Mouse (Mus musculus): ENCODE results near the gene Tmem132a.

- TF ChIP-seq CTCF (conservative IDR thresholded peaks at IDR 0.05 in 1 of 2, IDR thresholded peaks at IDR 0.05 in 1 of 2; ENCODE audit: low read depth in 2 of 2, low read length in 2 of 2) (no peak), USF2 (conservative IDR thresholded peaks at IDR 0.05; ENCODE audit: low read depth, low read length) (no peak), MEF2A (IDR thresholded peaks at IDR 0.05; ENCODE audit: borderline replicate concordance, low read depth, low read length) (no peak), POLR2A (IDR thresholded peaks at IDR 0.05; ENCODE audit: low read depth, low read length) (no peak), SIN3A (IDR thresholded peaks at IDR 0.05; ENCODE audit: low read length) (no peak), RAD21 (IDR thresholded peaks at IDR 0.05; ENCODE audit: low read depth, low read length) (no peak), MAX (IDR thresholded peaks at IDR 0.05; ENCODE audit: low read length) (no peak), CHD2 (IDR thresholded peaks at IDR 0.05; ENCODE audit: low read length) (no peak)
These were observed 56.7 kb downstream of the Tmem132a start for GRCm38 (mm10) chr19:10813039-10813438.
